Mouse (Mus musculus) left cerebral cortex, postnatal 10 days (tissue): Measurements from ENCODE around the gene Ifnz. TPM values are rescaled to one million over a fixed set of nuclear protein-coding genes. Genes with fewer than 3 reads are reported as not detected.
"Not testable (repeated sequence)": the region's sequence is repeated elsewhere in the genome, so short reads cannot be mapped to it uniquely, and the experiment has no call there.

Experiments used
- DNase-seq, 2 experiments: peaks; one replicate each; pipeline ENCODE4 v3.0.0; 2021 to 2022; ENCODE audit warnings: low spot score in 2 of 2, mixed read lengths in 1 of 2; ENCODE audit errors: extremely low spot score in 1 of 2
- intact Hi-C: fragments of 180-260 bp; cut with DNase I; formaldehyde crosslinking; loops from one replicate; pipeline ENCODE4 v1.15.1; 2025
- total RNA-seq, 2 experiments: library from RNA; stranded (reverse); gene quantifications; 2 replicates each; pipeline ENCODE4 v1.2.3; 2021

The Ifnz gene
- total RNA-seq = not detected

DNA sequence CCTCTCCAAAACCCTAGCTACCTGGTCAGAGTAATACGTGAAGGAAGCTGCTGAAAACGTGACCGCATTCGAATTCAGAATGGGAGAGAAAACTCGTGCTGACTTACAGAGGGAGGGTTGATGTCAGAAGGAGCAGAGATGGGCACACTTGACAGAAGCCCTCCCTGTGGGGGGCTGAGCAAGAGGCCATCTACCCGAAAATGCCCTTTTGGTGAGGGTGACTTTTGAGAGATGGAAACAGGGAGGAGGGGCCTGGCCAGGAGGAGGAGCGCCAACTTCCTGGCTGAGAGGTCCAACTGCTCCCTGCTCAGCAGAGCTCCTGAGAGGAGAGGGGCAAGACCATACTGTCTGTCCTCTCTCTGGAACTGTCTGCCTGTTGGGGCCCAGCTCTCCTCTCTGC lies at the start of gene Ifnz:
Ifnz (plus strand) TSS at position 301 of the 400 bp plus-strand sequence.
- DNase-seq, intact Hi-C loops: not testable (repeated sequence)

DNA sequence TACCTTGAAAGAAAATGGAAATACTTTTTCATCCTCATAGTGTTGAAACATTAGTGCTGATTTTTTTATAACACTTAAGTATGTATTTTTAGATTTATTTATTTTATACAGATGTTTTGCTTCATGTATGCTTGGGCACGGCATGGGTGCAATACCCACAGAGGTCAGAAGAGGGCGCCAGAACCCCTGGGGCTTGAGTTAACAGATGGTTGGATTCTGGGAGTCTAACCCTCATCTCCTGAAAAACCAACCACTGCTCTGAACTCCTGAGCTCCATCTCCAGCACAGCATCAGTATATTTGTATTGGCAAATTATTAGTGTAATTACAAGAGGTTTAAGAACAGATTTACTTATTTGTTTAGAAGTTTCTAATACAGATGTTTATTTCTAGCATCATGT lies 43.5 kb upstream of the Ifnz start:
- intact Hi-C loops = loop anchor here (5.0 kb wide), 1 partner anchor 41 kb away; no protein-coding TSS in a partner anchor
- peak in 1 of 2 experiments; percentile 57 for DNase-seq

DNA sequence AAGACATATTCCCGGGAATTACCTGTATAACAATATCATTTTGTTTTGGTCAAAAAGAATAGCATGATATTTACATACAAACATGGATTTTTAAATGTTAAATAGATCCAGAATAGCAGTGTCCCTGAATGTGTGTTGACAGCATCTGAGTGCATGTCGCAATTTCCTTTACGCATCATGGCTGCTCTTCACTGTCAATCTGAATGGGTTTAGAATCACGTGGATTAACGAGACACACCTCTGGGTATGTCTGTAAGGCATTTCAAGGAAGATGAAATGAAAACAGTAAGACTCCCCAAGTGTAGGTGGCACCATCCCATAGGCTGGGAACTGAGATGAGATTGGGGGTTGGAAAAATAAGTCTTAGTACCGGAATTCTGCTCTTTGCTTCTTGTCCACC lies 42.9 kb upstream of the Ifnz start:
- no peak for DNase-seq
- intact Hi-C loops = loop anchor here (5.0 kb wide), 1 partner anchor 42 kb away; no protein-coding TSS in a partner anchor

DNA sequence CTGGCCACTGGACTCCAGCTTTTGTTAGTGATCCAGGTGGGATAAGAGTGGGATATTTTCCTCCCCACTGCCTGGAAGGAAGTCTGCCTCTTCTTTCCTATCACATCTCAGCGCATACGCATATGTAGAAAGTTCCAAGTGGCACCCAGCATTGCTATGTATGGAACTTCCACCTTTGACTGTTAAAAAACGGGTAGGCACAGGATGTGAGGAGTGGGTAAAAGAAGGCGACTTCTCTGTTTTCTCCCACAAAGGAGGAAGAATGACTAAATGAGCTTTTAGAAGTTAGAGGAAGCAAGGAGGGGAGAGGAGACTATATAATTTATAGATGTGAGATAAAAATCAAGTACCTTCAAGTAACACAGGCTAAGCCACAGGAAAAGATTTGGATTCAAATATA lies 40.5 kb upstream of the Ifnz start:
- intact Hi-C loops = no loop called here
- DNase-seq = no peak

DNA sequence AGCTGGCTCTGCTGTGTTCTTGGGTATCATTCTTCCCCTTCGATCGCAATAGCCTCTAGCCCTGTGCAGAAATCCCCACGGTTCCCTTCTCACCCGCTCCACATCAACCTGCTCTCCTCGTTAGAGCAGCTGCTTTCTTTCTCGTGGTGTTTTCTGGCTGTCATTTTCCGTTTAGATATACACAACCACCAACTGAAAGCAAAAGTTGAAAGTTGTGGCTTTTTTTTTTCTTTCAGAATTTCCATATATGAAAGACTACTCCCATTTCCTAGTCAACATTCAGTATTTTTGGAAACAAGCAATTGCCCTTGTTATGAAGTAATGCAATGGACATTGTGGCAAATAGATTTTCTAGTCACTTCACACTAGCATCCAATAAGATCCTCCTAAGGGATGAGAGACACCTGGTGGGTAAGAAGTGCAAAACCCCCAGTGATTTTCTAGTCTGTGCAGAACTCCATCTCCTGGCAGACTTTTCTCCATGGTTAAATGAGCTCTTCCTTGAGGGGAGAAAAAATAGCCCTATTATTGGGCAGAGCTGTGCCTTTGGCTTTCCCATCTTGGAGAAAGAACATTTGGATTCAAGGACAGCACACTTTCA lies 39.1 kb upstream of the Ifnz start:
- intact Hi-C loops = no loop called here

DNA sequence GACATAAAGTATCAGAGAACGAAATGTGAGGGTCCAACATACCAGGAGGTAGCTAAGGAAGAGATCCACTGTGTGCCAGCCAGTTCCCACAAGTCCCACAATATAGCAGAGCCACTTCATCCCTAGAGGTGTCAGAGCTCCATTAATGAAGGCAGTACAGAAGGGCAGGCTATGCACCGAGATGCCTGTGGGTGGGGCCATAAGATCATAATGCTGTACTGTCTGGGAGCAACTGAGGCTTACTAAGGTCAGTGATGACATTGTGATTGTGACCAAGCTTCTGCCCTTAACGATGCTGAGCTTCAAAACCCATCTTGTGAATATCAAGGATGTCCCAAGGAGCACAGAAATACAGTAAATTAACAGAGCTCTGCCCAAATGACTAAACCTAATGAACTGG lies 37.7 kb upstream of the Ifnz start:
- DNase-seq = no peak
- intact Hi-C loops = no loop called here

More for the DNA sequence above, 39.1 kb upstream of the Ifnz start:
- no peak for DNase-seq

DNA sequence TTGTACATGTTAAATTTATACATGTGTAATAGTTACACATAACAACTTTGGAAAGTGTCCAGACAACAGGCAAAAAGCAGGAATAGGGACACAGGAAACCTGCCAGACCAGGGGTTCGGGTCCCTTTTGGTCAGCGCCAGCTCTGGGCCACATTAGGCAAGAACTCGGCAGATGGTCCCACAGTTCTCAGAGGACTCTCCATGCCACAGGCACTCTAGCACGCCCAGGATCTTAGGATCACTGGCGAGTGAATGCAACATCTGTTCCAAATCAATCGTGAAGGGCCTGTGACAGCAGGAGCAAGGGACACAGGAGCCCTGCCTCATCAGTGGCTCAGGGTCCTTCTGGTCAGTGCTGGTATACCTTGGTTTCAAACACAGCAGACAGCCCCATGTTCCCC lies 32.0 kb upstream of the Ifnz start:
- intact Hi-C loops = no loop called here
- no peak for DNase-seq

DNA sequence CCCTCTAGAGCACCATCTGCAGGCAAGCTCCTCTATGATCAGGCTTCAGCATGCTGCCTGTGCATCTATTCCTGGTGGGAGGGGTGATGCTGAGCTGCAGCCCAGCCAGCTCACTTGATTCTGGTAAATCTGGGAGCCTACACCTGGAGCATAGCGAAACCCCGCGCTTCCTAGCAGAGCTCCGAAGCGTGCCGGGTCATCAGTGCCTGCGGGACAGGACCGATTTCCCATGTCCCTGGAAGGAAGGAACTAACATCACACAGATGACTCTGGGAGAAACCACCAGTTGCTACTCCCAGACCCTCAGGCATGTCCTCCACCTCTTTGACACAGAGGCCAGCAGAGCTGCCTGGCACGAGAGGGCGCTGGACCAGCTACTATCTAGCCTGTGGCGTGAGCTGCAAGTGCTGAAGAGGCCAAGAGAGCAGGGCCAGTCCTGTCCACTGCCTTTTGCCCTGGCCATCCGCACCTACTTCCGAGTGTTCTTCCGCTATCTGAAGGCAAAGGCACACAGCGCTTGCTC lies 27.1 kb upstream of the Ifnz start, which contains the start of gene Gm13271:
Gm13271 (plus strand) TSS at position 51 of the 523 bp plus-strand sequence.
- intact Hi-C loops = not testable (repeated sequence)
- DNase-seq = peak; percentile 68 to 75

DNA sequence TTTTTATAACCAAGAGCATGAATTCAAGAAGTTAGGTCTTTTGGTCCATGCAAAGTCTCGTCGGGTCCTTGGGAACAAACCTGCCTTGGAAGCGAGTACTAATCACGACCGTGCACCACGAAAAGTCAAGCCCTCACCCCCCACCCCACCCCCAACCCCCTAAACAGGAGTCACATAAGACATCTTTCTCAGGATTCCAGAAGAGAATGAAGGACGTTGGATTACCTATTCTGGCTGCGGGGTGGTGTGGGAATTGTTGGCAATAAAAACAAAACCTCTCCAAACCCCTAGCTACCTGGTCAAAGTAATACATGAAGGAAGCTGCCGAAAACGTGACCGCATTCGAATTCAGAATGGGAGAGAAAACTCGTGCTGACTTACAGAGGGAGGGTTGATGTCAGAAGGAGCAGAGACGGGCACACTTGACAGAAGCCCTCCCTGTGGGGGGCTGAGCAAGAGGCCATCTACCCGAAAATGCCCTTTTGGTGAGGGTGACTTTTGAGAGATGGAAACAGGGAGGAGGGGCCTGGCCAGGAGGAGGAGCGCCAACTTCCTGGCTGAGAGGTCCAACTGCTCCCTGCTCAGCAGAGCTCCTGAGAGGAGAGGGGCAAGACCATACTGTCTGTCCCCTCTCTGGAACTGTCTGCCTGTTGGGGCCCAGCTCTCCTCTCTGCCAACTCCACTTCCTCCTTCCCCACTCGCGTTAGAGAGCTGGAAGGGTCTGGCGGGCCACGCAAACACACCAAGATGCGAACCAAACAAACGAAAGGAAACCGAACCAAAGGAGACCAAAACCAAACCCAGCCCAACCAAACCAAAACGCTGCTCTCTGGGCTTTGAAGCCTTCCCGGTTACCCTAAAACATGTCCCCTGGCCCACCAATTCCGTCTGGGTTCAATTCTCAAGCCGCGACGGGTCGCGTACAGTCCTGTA lies 25.1 kb upstream of the Ifnz start:
- intact Hi-C loops, DNase-seq: not testable (repeated sequence)

DNA sequence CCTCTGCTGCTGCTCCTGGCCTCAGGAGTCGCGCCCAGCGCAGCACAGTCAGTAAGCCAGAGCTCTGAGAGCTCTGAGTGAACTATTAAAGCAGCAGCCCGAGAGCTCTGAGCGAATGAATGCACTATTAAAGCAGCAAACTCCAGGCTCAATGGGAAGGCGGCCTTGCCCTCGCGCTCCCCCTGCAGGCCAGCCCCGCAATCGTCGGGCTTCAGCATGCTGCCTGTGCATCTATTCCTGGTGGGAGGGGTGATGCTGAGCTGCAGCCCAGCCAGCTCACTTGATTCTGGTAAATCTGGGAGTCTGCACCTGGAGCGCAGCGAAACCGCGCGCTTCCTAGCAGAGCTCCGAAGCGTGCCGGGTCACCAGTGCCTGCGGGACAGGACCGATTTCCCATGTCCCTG lies 24.3 kb upstream of the Ifnz start:
- intact Hi-C loops = not testable (repeated sequence)
- DNase-seq = peak; percentile 82 to 87

DNA sequence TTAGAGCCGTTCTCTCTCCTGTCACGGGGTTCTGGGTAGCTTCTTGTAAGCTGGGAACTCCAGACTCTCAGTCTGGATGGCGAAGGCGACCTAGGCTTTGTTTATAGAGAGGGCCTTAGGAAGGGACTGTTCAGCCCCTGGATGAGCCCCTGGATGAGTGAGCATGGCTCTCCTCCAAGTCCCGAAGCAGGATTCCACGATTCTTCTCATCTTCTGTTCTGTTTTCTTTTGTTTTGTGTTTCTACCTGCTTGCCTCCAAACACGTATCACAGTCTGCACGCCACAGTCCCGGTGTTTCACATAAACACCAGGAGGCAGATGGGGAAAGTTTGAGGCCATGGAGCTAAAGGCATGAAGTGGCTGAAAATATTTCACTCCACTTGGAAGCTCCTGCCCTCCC lies 23.2 kb upstream of the Ifnz start:
- intact Hi-C loops, DNase-seq: not testable (repeated sequence)

DNA sequence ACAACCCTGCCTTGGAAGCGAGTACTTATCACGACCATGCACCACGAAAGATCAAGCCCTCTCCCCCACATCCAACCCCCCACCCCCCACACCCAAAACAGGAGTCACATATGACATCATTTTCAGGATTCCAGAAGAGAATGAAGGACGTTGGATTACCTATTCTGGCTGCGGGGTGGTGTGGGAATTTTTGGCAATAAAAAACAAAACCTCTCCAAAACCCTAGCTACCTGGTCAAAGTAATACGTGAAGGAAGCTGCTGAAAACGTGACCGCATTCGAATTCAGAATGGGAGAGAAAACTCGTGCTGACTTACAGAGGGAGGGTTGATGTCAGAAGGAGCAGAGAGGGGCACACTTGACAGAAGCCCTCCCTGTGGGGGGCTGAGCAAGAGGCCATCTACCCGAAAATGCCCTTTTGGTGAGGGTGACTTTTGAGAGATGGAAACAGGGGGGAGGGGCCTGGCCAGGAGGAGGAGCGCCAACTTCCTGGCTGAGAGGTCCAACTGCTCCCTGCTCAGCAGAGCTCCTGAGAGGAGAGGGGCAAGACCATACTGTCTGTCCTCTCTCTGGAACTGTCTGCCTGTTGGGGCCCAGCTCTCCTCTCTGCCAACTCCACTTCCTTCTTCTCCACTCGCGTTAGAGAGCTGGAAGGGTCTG lies 22.2 kb upstream of the Ifnz start, which contains the start of gene Gm13283:
Gm13283 (plus strand) TSS at position 510 of the 659 bp plus-strand sequence.
- intact Hi-C loops, DNase-seq: not testable (repeated sequence)

DNA sequence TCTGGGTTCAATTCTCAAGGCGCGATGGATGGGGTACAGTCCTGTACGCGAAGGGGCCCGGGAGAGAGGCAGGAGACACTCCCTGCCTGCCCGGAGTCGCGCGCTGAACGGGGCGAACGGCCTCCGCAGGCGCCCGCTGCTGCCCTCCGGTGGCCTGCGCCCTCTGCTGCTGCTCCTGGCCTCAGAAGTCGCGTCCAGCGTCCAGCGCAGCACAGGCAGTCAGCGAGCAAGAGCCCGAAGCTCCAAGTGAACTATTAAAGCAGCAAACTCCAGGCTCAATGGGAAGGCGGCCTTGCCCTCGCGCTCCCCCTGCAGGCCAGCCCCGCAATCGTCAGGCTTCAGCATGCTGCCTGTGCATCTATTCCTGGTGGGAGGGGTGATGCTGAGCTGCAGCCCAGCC lies 21.5 kb upstream of the Ifnz start:
- peak in 1 of 2 experiments; percentile 80 for DNase-seq
- intact Hi-C loops = not testable (repeated sequence)

DNA sequence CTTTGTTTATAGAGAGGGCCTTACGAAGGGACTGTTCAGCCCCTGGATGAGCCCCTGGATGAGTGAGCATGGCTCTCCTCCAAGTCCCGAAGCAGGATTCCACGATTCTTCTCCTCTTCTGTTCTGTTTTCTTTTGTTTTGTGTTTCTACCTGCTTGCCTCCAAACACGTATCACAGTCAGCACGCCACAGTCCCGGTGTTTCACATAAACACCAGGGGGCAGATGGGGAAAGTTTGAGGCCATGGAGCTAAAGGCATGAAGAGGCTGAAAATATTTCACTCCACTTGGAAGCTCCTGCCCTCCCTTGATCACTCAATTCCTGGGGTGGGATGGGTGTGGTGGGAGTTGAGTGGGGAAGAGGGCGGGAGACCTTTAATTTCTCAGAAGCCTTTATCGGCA lies 20.2 kb upstream of the Ifnz start:
- DNase-seq = peak; percentile 71 to 80
- intact Hi-C loops = not testable (repeated sequence)

DNA sequence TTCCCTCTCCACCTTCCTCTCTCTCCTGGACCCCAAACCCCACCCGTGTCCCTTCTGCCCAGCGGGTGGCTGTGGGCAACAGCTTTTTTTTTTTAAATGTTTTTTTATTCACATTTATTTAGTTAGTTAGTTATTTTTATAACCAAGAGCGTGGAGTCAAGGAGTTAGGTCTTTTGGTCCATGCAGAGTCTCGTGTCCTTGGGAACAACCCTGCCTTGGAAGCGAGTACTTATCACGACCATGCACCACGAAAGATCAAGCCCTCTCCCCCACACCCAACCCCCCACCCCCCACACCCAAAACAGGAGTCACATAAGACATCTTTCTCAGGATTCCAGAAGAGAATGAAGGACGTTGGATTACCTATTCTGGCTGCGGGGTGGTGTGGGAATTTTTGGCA lies 19.6 kb upstream of the Ifnz start:
- DNase-seq, intact Hi-C loops: not testable (repeated sequence)

DNA sequence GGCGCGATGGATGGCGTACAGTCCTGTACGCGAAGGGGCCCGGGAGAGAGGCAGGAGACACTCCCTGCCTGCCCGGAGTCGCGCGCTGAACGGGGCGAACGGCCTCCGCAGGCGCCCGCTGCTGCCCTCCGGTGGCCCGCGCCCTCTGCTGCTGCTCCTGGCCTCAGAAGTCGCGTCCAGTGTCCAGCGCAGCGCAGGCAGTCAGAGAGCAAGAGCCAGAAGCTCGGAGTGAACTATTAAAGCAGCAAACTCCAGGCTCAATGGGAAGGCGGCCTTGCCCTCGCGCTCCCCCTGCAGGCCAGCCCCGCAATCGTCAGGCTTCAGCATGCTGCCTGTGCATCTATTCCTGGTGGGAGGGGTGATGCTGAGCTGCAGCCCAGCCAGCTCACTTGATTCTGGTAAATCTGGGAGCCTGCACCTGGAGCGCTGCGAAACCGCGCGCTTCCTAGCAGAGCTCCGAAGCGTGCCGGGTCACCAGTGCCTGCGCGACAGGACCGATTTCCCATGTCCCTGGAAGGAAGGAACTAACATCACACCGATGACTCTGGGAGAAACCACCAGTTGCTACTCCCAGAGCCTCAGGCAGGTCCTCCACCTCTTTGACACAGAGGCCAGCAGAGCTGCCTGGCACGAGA lies 18.4 kb upstream of the Ifnz start:
- intact Hi-C loops = not testable (repeated sequence)
- peak in 1 of 2 experiments; percentile 61 for DNase-seq

DNA sequence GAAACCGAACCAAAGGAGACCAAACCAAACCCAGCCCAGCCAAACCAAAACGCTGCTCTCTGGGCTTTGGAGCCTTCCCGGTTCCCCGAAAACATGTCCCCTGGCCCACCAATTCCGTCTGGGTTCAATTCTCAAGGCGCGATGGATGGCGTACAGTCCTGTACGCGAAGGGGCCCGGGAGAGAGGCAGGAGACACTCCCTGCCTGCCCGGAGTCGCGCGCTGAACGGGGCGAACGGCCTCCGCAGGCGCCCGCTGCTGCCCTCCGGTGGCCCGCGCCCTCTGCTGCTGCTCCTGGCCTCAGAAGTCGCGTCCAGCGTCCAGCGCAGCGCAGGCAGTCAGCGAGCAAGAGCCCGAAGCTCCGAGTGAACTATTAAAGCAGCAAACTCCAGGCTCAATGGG lies 8.4 kb upstream of the Ifnz start, which contains the start of gene Gm13290:
Gm13290 (plus strand) TSS at position 301 of the 400 bp plus-strand sequence.
- DNase-seq, intact Hi-C loops: not testable (repeated sequence)

DNA sequence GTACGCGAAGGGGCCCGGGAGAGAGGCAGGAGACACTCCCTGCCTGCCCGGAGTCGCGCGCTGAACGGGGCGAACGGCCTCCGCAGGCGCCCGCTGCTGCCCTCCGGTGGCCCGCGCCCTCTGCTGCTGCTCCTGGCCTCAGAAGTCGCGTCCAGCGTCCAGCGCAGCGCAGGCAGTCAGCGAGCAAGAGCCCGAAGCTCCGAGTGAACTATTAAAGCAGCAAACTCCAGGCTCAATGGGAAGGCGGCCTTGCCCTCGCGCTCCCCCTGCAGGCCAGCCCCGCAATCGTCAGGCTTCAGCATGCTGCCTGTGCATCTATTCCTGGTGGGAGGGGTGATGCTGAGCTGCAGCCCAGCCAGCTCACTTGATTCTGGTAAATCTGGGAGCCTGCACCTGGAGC lies 5.3 kb upstream of the Ifnz start, which contains the start of gene Gm13289:
Gm13289 (plus strand) TSS at position 301 of the 400 bp plus-strand sequence.
- intact Hi-C loops, DNase-seq: not testable (repeated sequence)
